Mouse (Mus musculus): Measurements from ENCODE around the gene Scp2.

GRCm38 (mm10) chr4:108068081-108068480, 76.7 kb downstream of the Scp2 start:
- TF ChIP-seq CTCF (IDR thresholded peaks at IDR 0.05) (no peak), EP300 (IDR thresholded peaks at IDR 0.05; ENCODE audit: insufficient read depth, low read depth, low read length) (no peak), POLR2A (IDR thresholded peaks at IDR 0.05; ENCODE audit: insufficient read depth, low read depth, low read length) (no peak)

Measured in heart, adult 2 months (tissue).